In genomic region chr10:52819661-52820060, GRCm38 (mm10) we compare ENCODE assay signal across 15 mouse cellular contexts.
"Had no signal": no experiment of that assay in that cellular context is flagged by ENCODE, and none has a peak within 500 bp of the region (broad histone marks: within the 10 kb centered on the region; RNA-seq: fewer than 3 reads in every experiment).

No protein-coding gene starts in this region.

- ATAC-seq: midbrain, embryonic 16.5 days had no signal

- H3K4me2 ChIP-seq: lung, embryonic 14.5 days; midbrain, embryonic 12.5 days; neural tube, embryonic 12.5 days; stomach, embryonic 15.5 days had no signal

- H3K9me3 ChIP-seq: midbrain, embryonic 12.5 days; neural tube, embryonic 12.5 days; stomach, embryonic 15.5 days had no signal

- H3K4me3 ChIP-seq: megakaryocyte, embryonic 14.5 days; midbrain, embryonic 12.5 days; neural tube, embryonic 12.5 days; stomach, embryonic 15.5 days had no signal

- H3K27ac ChIP-seq: midbrain, embryonic 12.5 days; neural tube, embryonic 12.5 days; stomach, embryonic 15.5 days; stomach, postnatal 0 days had no signal

- H3K27me3 ChIP-seq: megakaryocyte, embryonic 14.5 days; midbrain, embryonic 12.5 days; neural tube, embryonic 12.5 days; stomach, embryonic 15.5 days had no signal

- H3K4me1 ChIP-seq: megakaryocyte, embryonic 14.5 days; midbrain, embryonic 12.5 days; neural tube, embryonic 12.5 days; stomach, embryonic 15.5 days had no signal

- H3K9ac ChIP-seq: lung, embryonic 14.5 days; midbrain, embryonic 12.5 days; neural tube, embryonic 12.5 days; stomach, embryonic 15.5 days had no signal

- H3K36me3 ChIP-seq: midbrain, embryonic 12.5 days; neural tube, embryonic 12.5 days; stomach, embryonic 15.5 days had no signal

- DNase-seq: lung, adult 18-20 months; lung, embryonic 14.5 days; lung, postnatal 10 days; lung, postnatal 4 days; midbrain, embryonic 14.5 days; right cerebral cortex, postnatal 14 days; thymus, adult 2 months; thymus, postnatal 25 days; thymus, postnatal 4 days had no signal
